Mouse (Mus musculus) cortical plate, adult 2 months (tissue): Measurements from ENCODE around the gene Lmo7.

Experiments
- CTCF ChIP-seq: fragments of 200-500 bp; IDR thresholded peaks from 2 replicates; pipeline ENCODE4 v1.5.1; 2011; ENCODE audit warnings: mild to moderate bottlenecking, control low read depth, low read length; ENCODE audit not compliant: insufficient read depth; ENCODE audit errors: extremely low read depth
- POLR2A ChIP-seq: fragments of 200-500 bp; IDR thresholded peaks from 2 replicates; pipeline ENCODE4 v1.6.1; 2011; ENCODE audit warnings: mild to moderate bottlenecking, low read length, control low read depth; ENCODE audit not compliant: insufficient read depth; ENCODE audit errors: extremely low read depth

DNA sequence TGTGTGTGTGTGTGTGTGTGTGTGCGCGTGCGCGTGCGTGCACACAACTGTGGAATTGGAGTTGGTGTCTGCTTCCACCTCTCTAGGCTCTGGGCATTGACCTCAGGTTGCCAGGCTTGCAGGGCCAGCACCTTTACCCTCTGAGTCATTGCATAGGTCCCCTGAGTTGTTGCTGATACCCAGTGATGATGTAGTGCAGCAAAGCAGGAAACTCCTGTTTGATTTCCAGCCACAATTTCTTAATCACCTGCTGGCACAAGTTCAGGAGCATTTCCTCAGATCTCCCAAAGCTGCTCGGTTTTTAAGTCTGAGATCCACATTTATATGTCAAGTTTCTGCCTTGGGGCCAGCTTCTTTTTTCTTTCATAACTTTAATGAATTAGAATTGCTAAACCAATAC, 92.6 kb downstream of the Lmo7 start:
- TF ChIP-seq POLR2A (no peak), CTCF (no peak)
